Mouse (Mus musculus) neural tube, embryonic 12.5 days (tissue): ENCODE measurements at regions not wholly inside any gene's neighbourhood (a gene's known extent, or its start where the extent isn't known, plus 50 kb on each side); places are given as distances from the start of the nearest gene placed in this dataset.
A peak's percentile ranks its signal among the peaks of the same experiment; 100 is the strongest.
"Not testable (repeated sequence)": the region's sequence is repeated elsewhere in the genome, so short reads cannot be mapped to it uniquely, and the experiment has no call there.

ENCODE experiments used
- ATAC-seq: fragments of 200-750 bp; cut with Nextera tagmentation; 2 replicates; pipeline ENCODE4 v1.8.0; 2017; ENCODE audit warnings: low read depth, mild to moderate bottlenecking, moderate TSS enrichment, moderate library complexity; ENCODE audit not compliant: low FRiP score
- H3K27ac ChIP-seq: fragments of 300-500 bp; sonication (generic); 2 replicates; pipeline ENCODE4 v1.5.1; 2016
- H3K27me3 ChIP-seq: fragments of 300-500 bp; sonication (generic); replicated peaks from 2 replicates; pipeline ENCODE4 v1.6.1; 2016; ENCODE audit warnings: mild to moderate bottlenecking
- H3K36me3 ChIP-seq: fragments of 300-500 bp; sonication (generic); 2 replicates; pipeline ENCODE4 v1.6.1; 2016; ENCODE audit warnings: mild to moderate bottlenecking
- H3K4me1 ChIP-seq: fragments of 300-500 bp; sonication (generic); 2 replicates; pipeline ENCODE4 v1.6.1; 2016
- H3K4me2 ChIP-seq: fragments of 300-500 bp; sonication (generic); replicated peaks from 2 replicates; pipeline ENCODE4 v1.6.1; 2016; ENCODE audit warnings: mild to moderate bottlenecking
- H3K4me3 ChIP-seq: fragments of 300-500 bp; sonication (generic); 2 replicates; pipeline ENCODE4 v1.5.1; 2016
- H3K9ac ChIP-seq: fragments of 300-500 bp; sonication (generic); 2 replicates; pipeline ENCODE4 v1.6.1; 2016; ENCODE audit warnings: mild to moderate bottlenecking
- H3K9me3 ChIP-seq: fragments of 300-500 bp; sonication (generic); 2 replicates; pipeline ENCODE4 v1.6.1; 2016; ENCODE audit warnings: mild to moderate bottlenecking
- WGBS: fragments of 180-500 bp; shearing (Covaris S2); methylation state at CpG from one replicate; pipeline ENCODE4 v1.1.7; 2016; 5-methylcytosine and 5-hydroxymethylcytosine counted together

DNA sequence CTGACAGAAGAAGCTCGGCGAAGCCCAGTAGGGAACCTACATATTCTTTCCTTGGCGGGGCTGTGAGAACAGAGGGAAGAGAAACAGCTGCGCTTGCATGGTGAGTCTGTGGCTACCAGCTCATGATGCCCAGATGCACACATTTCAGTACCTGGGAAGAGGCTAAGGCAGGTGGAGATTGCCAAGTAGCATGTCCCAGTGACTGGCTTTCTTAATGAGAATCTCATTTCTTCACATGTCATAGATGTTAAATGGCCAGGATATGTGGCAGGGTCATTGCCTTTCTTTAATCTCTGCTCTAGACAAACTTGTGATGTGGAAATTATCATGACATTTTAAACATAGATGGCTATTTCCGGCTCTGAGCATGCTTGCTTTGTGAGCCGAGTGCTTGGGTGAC, 109.5 kb upstream of the Tns3 start:
- H3K4me1 ChIP-seq = no peaks in the 10 kb centered on the region
- no peak for ATAC-seq
- no peak overlapping the region for H3K4me2 ChIP-seq
- no peaks in the 10 kb centered on the region for H3K9me3 ChIP-seq
- H3K27me3 ChIP-seq = no peaks in the 10 kb centered on the region
- H3K4me3 ChIP-seq = no peak overlapping the region
- H3K9ac ChIP-seq = no peak overlapping the region
- H3K27ac ChIP-seq = no peak overlapping the region
- no peaks in the 10 kb centered on the region for H3K36me3 ChIP-seq
- 82% methylated on average over 6 of the region's 6 CpGs for WGBS

DNA sequence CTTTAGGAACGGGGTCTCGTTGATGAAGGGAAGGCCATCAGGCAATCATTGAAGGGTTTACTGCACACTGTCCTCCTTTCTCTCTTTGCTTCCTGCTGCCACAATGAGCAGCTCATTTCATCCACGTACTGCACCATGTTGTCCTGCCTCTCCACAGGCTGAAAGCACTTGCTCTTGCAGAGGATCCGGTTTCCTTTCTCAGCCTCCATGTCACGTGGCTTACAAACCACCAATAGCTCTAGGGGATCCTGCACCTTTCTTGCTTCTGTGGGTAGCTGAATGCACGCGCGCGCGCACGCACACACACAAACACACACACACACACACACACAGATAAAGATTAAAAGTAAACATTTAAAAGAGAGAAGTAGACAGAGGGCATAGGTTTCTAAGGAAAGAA, 108.9 kb upstream of the Tns3 start:
- Histone ChIP-seq H3K27me3 (no peaks in the 10 kb centered on the region), H3K36me3 (no peaks in the 10 kb centered on the region), H3K4me2 (no peak overlapping the region), H3K4me1 (no peaks in the 10 kb centered on the region), H3K4me3 (no peak overlapping the region), H3K9me3 (no peaks in the 10 kb centered on the region), H3K9ac (no peak overlapping the region), H3K27ac (no peak overlapping the region)
- no peak for ATAC-seq
- 76% methylated on average over 11 of the region's 11 CpGs for WGBS

DNA sequence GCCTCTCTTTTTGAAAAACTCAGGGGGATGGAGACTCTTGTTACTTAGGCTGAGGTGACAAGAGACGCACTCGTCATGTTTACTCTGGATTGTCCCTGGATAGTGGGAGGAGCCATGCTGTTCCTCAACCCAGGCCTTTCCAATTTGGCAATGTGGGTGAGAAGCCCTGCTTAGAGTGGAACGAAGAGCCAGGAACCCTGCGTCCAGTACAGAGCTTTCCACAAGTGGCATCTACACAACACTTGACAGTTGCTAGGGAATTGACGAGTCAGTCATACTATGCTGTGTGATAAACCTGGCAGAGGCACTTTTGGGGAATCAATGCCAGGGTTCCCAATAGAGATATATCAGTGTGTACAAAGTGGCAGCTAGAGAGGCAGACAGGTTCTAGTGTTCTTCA, 108.2 kb upstream of the Tns3 start:
- 90% methylated on average over 5 of the region's 5 CpGs for WGBS
- Histone ChIP-seq H3K9ac (no peak overlapping the region), H3K27me3 (no peaks in the 10 kb centered on the region), H3K4me1 (no peaks in the 10 kb centered on the region), H3K4me2 (no peak overlapping the region), H3K27ac (no peak overlapping the region), H3K9me3 (no peaks in the 10 kb centered on the region), H3K4me3 (no peak overlapping the region), H3K36me3 (no peaks in the 10 kb centered on the region)
- no peak for ATAC-seq

DNA sequence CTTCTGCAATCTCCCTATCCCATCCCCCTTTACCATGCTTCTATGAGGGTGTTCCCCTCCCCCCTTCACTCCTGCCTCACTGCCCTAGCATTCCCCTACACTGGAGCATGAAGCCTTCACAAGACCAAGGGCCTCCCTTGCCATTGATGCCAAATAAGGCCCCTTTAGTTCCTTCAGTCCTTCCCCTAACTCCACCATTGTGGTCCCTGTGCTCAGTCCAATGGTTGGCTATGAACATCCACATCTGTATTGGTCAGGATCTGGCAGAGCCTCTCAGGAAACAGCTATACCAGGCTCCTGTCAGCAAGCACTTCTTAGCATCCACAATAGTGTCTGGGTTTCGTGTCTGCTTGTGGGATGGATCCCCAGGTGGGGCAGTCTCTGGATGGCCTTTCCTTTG, 104.4 kb upstream of the Tns3 start:
- not testable (repeated sequence) for H3K9me3 ChIP-seq, H3K9ac ChIP-seq, H3K27ac ChIP-seq, ATAC-seq, H3K4me1 ChIP-seq, H3K36me3 ChIP-seq, H3K27me3 ChIP-seq, H3K4me3 ChIP-seq, H3K4me2 ChIP-seq
- WGBS = 76% methylated on average over 1 of the region's 1 CpGs

DNA sequence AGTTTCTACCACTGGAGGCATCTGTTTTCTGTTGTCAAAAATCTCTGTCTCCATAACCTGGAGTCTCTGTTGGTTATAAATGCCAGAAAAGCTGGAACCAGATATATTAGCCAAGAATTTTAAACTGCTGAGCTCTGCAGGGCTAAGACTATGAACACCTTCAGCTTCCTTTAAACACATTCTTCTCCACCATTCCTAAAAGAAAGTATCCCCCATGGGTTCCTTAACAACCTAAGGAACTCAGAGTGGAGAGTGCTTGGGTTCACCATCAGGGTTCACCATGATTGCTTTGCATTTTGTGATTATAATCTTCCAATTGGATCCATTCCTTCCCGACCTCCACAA, 101.2 kb upstream of the Tns3 start:
- 89% methylated on average over 1 of the region's 1 CpGs for WGBS
- Histone ChIP-seq H3K27ac (no peak overlapping the region), H3K4me1 (peaks cover 4% of the 10 kb centered on the region; the same call in 1 of the 2 replicates), H3K4me2 (no peak overlapping the region), H3K27me3 (no peaks in the 10 kb centered on the region), H3K9me3 (no peaks in the 10 kb centered on the region), H3K36me3 (no peaks in the 10 kb centered on the region), H3K4me3 (no peak overlapping the region), H3K9ac (no peak overlapping the region)
- ATAC-seq = no peak

GRCm38 (mm10) chr11:8764861-8765540, 100.7 kb upstream of the Tns3 start:
- 86% methylated on average over 2 of the region's 2 CpGs for WGBS

GRCm38 (mm10) chr11:8763448-8763847, 99.1 kb upstream of the Tns3 start:
- H3K27ac ChIP-seq = no peak overlapping the region
- no peak overlapping the region for H3K9ac ChIP-seq
- peaks cover 4% of the 10 kb centered on the region; the same call in 1 of the 2 replicates for H3K4me1 ChIP-seq
- WGBS = 72% methylated on average over 7 of the region's 7 CpGs
- no peaks in the 10 kb centered on the region for H3K9me3 ChIP-seq
- H3K36me3 ChIP-seq = no peaks in the 10 kb centered on the region
- no peaks in the 10 kb centered on the region for H3K27me3 ChIP-seq
- no peak overlapping the region for H3K4me2 ChIP-seq
- H3K4me3 ChIP-seq = no peak overlapping the region
- ATAC-seq = no peak

More at GRCm38 (mm10) chr11:8764861-8765540, 100.7 kb upstream of the Tns3 start:
- Histone ChIP-seq H3K27ac (no peak overlapping the region), H3K9ac (no peak overlapping the region), H3K4me3 (no peak overlapping the region), H3K36me3 (no peaks in the 10 kb centered on the region), H3K9me3 (no peaks in the 10 kb centered on the region), H3K27me3 (no peaks in the 10 kb centered on the region), H3K4me2 (no peak overlapping the region), H3K4me1 (peaks cover 4% of the 10 kb centered on the region; the same call in 1 of the 2 replicates)
- ATAC-seq = no peak

- peaks cover 4% of the 10 kb centered on the region; the same call in 1 of the 2 replicates for H3K4me1 ChIP-seq
- H3K9ac ChIP-seq = no peak overlapping the region
- H3K4me3 ChIP-seq = no peak overlapping the region
- H3K4me2 ChIP-seq = no peak overlapping the region
- H3K27ac ChIP-seq = no peak overlapping the region
- no peaks in the 10 kb centered on the region for H3K9me3 ChIP-seq
- 33% methylated on average over 2 of the region's 2 CpGs for WGBS
- H3K27me3 ChIP-seq = no peaks in the 10 kb centered on the region
- ATAC-seq = no peak
- no peaks in the 10 kb centered on the region for H3K36me3 ChIP-seq
These were observed 97.8 kb upstream of the Tns3 start for GRCm38 (mm10) chr11:8762133-8762532.

DNA sequence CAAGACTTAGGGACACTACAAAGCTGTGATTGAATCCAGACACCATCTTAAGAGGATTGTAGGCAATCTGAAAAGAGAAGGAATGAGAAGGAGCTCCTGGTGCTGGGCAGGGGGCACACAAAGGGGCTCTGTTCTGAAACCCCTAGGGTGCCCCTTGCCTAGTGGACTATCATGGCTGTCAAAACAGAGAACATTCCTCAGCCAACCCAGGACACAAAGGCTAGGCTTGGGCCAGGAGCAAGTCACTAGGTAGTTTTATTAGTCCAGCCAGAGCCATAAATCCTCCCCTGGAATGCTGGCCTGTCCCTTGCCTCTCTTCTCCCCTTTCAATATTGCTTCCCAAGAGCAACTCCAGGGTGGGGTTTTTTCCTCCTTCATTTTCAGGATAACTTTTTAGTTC, 97.3 kb upstream of the Tns3 start:
- H3K27ac ChIP-seq = no peak overlapping the region
- peak; percentile 41; the same call in 1 of the 2 replicates for ATAC-seq
- no peaks in the 10 kb centered on the region for H3K36me3 ChIP-seq
- no peaks in the 10 kb centered on the region for H3K9me3 ChIP-seq
- peaks cover 4% of the 10 kb centered on the region; the same call in 1 of the 2 replicates for H3K4me1 ChIP-seq
- no peak overlapping the region for H3K9ac ChIP-seq
- no peak overlapping the region for H3K4me2 ChIP-seq
- H3K27me3 ChIP-seq = no peaks in the 10 kb centered on the region
- H3K4me3 ChIP-seq = no peak overlapping the region

- Histone ChIP-seq H3K27ac (no peak overlapping the region), H3K9me3 (no peaks in the 10 kb centered on the region), H3K36me3 (no peaks in the 10 kb centered on the region), H3K4me1 (peaks cover 4% of the 10 kb centered on the region; the same call in 1 of the 2 replicates), H3K9ac (no peak overlapping the region), H3K4me3 (no peak overlapping the region), H3K4me2 (no peak overlapping the region), H3K27me3 (no peaks in the 10 kb centered on the region)
- no peak for ATAC-seq
- WGBS = 83% methylated on average over 1 of the region's 1 CpGs
These were observed 95.5 kb upstream of the Tns3 start for GRCm38 (mm10) chr11:8759858-8760257.

DNA sequence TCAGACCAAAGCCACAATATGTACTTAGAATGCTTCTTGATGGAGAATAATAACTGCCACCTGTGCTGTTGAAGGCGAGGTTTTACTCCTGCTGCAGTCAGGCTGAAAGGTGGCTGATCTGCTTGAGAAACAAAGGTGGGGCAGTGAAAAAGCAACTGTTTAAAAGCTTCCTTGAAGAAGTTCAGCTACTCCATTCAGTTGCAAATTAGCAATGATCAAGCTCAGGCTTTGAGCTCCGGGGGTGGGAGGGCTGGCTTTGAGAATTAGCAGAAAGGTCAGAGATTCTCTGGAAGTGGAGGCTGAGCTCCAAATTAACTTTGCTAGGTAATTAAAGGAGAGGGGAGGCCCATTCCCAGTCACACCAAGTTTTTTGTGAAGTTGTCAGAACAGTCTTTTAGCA, 90.2 kb upstream of the Tns3 start:
- H3K9me3 ChIP-seq, H3K27ac ChIP-seq, H3K9ac ChIP-seq, H3K4me3 ChIP-seq, H3K4me1 ChIP-seq, H3K36me3 ChIP-seq, ATAC-seq, H3K4me2 ChIP-seq, H3K27me3 ChIP-seq: not testable (repeated sequence)
- 39% methylated on average over 2 of the region's 2 CpGs for WGBS

GRCm38 (mm10) chr11:8735784-8736183, 71.4 kb upstream of the Tns3 start:
- H3K4me3 ChIP-seq, H3K36me3 ChIP-seq, H3K9ac ChIP-seq, H3K4me1 ChIP-seq, H3K9me3 ChIP-seq, H3K27me3 ChIP-seq, H3K4me2 ChIP-seq, H3K27ac ChIP-seq, ATAC-seq: not testable (repeated sequence)
- WGBS = 75% methylated on average over 3 of the region's 3 CpGs

DNA sequence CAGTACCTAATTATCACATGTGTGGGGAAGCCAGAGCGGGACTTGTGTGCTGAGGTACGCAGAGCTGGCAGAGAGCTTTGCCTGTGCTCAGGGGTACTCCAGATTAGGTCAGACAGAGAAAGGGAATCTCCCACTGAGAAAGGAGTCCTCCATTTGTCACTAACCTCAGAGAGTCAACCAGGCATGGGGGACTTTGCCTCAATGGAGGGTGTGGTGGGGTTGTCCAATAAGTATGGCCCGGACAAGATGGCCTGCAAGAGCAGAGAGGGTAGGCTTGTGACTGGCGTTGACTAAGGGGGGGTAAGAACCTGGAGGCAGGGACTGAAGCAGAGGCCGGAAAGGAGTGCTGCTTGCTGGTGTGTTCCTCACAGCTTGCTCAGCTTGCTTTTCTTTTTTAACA, 62.7 kb upstream of the Tns3 start:
- Histone ChIP-seq H3K9me3 (no peaks in the 10 kb centered on the region), H3K27me3 (no peaks in the 10 kb centered on the region), H3K4me1 (no peaks in the 10 kb centered on the region), H3K9ac (no peak overlapping the region), H3K36me3 (no peaks in the 10 kb centered on the region), H3K27ac (no peak overlapping the region), H3K4me2 (no peak overlapping the region), H3K4me3 (no peak overlapping the region)
- ATAC-seq = no peak
- WGBS = 90% methylated on average over 5 of the region's 5 CpGs
